Mouse (Mus musculus): ENCODE measurements around the gene Gtpbp3.

DNA sequence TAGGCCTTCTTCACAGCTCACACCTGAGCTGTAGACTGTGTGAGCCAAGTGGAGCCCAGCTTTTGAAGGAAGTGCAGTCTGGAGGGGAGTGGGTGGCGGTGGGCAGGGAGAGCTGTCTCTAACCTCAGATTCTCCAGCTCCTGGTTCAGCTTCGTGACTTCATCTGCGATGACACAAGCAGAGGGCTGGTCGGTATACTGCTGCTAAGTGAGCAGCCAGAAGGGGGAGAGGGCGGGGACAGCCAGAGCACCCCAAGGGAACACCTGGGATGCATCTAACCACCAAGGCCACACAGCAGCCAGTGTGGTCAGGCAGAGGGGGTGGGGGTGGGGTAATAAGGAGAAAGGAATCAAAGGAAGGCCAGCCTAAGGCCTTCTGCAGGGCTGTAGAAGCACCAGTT lies 47.8 kb downstream of the Gtpbp3 start:
- TF ChIP-seq CTCF (IDR thresholded peaks at IDR 0.05; ENCODE audit: low read depth), result no peak
- no peak for TF ChIP-seq EP300 (IDR thresholded peaks at IDR 0.05; ENCODE audit: low read depth)
